In the genomic region with DNA sequence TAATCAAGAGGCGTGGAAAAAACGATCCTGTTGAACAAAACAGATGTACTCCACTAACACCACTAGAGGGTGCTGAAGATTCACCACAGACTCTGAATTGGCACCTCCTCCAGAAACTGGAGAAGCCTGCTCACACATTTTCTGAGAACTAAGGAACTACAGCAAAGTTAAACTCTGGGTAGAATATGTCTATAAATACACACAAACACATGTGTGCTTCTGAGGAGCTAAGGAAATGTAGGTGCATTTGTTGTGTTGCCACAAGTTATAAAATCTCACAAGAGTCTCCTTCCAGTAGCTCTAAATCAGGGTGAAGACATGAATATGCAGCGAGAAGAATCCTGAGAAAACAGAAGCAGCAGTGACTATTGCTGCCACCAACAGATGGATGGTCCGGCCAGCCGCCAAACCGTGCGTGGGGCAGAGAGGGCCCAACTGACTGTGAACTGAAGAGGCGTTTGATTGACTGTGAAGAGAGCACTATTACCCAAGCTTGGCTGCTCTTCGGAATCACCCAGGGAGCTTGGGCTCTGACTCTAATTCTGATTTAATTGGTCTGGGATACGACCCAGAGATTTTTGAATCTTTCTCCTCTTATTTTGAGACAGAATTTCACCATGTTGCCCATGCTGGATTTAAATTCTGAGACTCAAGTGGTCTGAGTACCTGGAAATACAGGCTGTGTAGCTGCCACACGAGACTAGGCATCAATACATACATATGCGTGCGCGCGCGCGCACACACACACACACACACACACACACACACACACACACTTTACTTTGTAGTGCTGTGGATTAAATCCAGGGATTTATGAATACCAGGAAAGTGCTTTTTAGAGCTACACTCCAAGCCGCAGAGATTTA, we compare ENCODE assay signal across 8 mouse cellular contexts. TPM values are rescaled to one million over a fixed set of nuclear protein-coding genes. Genes with fewer than 3 reads are reported as not detected.
A peak's percentile ranks its signal among the peaks of the same experiment; 100 is the strongest.
DNase-seq lines count a peak whose midpoint lies in the region; ATAC-seq lines count a peak whose summit lies in the region.

No protein-coding gene starts in this region.

- peak; percentile 88 for ATAC-seq in inflammation-experienced regulatory T-cells, adult 6 months

- DNase-seq in spleen, postnatal 36 days (ENCODE audit: low spot score in 2 of 2), result peak; percentile 13 to 18
- DNase-seq in spleen, adult 12 weeks (ENCODE audit: low spot score), result no peak
- DNase-seq in cerebellum, postnatal 14 days, result peak; percentile 95 to 96
- peak; percentile 58 to 70 for DNase-seq in frontal cortex, postnatal 25 days (ENCODE audit: low spot score in 2 of 2)
- DNase-seq in left cerebral cortex, adult 11 months (ENCODE audit: low spot score), result peak; percentile 78
- DNase-seq in mesoderm, embryonic 11.5 days (ENCODE audit: low read depth, low spot score), result peak; percentile 77
- DNase-seq in right cerebral cortex, postnatal 25 days, result peak; percentile 83

RNA-seq across cellular contexts. Expression of a gene that starts 28.2 kb away (rescaled TPM):
- under 1 TPM in 1 of 3 experiments, not detected in 2; 0.21 TPM for polyA plus RNA-seq in inflammation-experienced regulatory T-cells, adult 6 months (2017; shearing (Covaris generic))

RNA-seq across cellular contexts. Expression of a gene that starts 43.4 kb away (rescaled TPM):
- polyA plus RNA-seq in inflammation-experienced regulatory T-cells, adult 6 months (2017; shearing (Covaris generic)), result not detected
